Mouse (Mus musculus): ENCODE measurements around the gene Snrpc. TPM values are rescaled to one million over a fixed set of nuclear protein-coding genes. Genes with fewer than 3 reads are reported as not detected.

Gene Snrpc
- polyA plus RNA-seq, 1 experiment from 2014 or later: 245 TPM

DNA sequence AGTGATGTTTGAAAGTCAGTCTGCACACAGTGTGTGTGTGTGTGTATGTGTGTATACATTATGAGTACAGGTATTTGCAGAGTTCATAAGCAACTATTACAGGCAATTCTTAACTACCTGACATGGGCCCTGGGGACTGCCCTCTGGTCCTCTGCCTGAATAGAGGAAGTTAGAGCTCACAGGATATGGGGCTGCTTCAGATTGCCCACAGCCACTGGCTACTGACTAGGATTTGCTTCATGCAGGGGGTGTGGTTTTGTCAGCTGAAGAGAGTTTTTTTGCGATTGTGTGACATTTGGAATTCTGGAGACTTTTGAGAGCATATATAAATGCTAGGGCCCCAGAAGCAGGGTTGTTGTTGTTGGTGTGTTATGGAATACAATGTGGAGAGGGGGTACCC is 13.0 kb upstream of the Snrpc start:
- peaks cover 12% of the 10 kb centered on the region for H3K4me1 ChIP-seq (ENCODE audit: control insufficient read depth, insufficient read depth, low read length)
- H3K4me3 ChIP-seq (replicated peaks; ENCODE audit: low read length): no peak overlapping the region
- H3K27me3 ChIP-seq (ENCODE audit: control insufficient read depth, insufficient read depth, low read length): no peaks in the 10 kb centered on the region
- no peak overlapping the region for H3K4me2 ChIP-seq (ENCODE audit: low read depth, low read length)
- ATAC-seq (ENCODE audit: insufficient read depth, low FRiP score): no peak
- H3K36me3 ChIP-seq (ENCODE audit: control insufficient read depth, insufficient read depth, low read length): no peaks in the 10 kb centered on the region
- no peak overlapping the region for H3K27ac ChIP-seq (ENCODE audit: low read length)
- no peak overlapping the region for H3K9ac ChIP-seq (ENCODE audit: low read length)
- 58% methylated on average over 1 of the region's 1 CpGs for WGBS
- H3K9me3 ChIP-seq (replicated peaks; ENCODE audit: control insufficient read depth, low read length): no peaks in the 10 kb centered on the region

DNA sequence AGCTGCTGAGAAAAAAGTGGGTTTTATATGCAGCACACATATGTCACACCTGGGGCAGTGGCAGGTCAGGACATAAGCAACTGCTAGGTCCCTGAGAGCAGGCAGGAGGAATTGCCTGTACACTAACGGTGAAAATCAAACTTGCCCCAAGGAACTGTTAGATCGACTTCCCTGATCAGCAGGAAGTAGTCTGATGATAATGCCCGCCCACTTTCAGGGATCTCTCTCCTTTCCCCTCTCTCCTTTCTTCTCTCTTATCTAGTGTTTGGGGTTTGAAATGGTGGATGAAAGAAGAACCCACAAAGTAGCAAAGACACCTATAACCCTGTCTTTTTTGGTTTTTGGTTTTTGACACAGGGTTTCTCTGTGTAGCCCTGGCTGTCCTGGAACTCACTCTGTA is 12.4 kb upstream of the Snrpc start:
- H3K4me3 ChIP-seq (replicated peaks; ENCODE audit: low read length): no peak overlapping the region; the same call in 1 of the 2 replicates
- H3K27ac ChIP-seq (ENCODE audit: low read length): peak overlapping the region; percentile 60; the same call in 1 of the 2 replicates
- WGBS: 26% methylated on average over 3 of the region's 3 CpGs
- H3K27me3 ChIP-seq (ENCODE audit: control insufficient read depth, insufficient read depth, low read length): no peaks in the 10 kb centered on the region
- H3K36me3 ChIP-seq (ENCODE audit: control insufficient read depth, insufficient read depth, low read length): no peaks in the 10 kb centered on the region
- H3K9ac ChIP-seq (ENCODE audit: low read length): no peak overlapping the region
- peak overlapping the region; percentile 60 for H3K4me2 ChIP-seq (ENCODE audit: low read depth, low read length)
- peaks cover 12% of the 10 kb centered on the region for H3K4me1 ChIP-seq (ENCODE audit: control insufficient read depth, insufficient read depth, low read length)
- H3K9me3 ChIP-seq (replicated peaks; ENCODE audit: control insufficient read depth, low read length): no peaks in the 10 kb centered on the region
- no peak for ATAC-seq (ENCODE audit: insufficient read depth, low FRiP score)

DNA sequence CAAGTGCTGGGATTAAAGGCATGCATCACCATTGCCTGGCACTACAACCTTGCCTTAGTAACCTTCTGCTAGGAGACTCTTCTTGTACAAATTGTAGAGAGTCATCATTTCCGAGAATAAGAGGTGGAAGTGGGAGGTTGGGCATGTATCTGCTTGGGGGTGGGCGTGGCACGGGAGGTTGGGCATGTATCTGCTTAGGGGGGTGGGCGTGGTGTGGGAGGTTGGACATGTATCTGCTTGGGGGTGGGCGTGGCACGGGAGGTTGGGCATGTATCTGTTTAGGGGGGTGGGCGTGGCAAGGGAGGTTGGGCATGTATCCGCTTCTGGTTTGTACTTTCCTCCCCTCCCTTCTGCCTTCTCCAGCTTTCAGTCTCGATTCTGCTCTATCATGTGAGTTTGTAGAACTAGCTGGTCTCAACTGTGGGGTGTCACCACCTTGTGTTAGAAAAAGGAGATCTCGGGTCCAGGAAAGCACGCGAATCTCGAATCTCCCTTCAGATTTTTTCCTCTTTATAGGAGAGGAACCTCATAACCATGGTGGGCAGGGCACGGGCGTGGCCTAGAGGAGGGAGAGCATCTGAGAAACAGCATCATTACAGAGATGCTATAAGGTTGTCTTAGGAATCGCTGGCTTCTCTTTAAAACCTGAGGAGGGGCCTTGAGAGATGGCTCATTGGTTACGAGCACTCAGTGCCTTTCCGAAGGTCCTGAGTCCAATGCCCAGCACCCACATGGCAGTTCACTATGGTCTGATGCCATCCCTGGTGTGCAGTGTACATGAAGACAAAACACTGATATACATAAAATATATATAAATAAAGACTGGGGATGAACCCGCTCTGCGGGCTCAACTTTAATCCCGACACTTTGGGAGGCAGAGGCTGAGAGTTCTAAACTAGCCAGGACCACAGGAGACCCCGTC is 11.7 kb upstream of the Snrpc start:
- WGBS: 2% methylated on average over 22 of the region's 22 CpGs
- H3K27ac ChIP-seq (ENCODE audit: low read length): peak overlapping the region; percentile 75
- H3K4me3 ChIP-seq (replicated peaks; ENCODE audit: low read length): peak overlapping the region; percentile 39
- peak; percentile 82 for ATAC-seq (ENCODE audit: insufficient read depth, low FRiP score)
- no peaks in the 10 kb centered on the region for H3K9me3 ChIP-seq (replicated peaks; ENCODE audit: control insufficient read depth, low read length)
- peak overlapping the region; percentile 60 for H3K4me2 ChIP-seq (ENCODE audit: low read depth, low read length)
- peak overlapping the region; percentile 59 for H3K9ac ChIP-seq (ENCODE audit: low read length)
- peaks cover 9% of the 10 kb centered on the region for H3K4me1 ChIP-seq (ENCODE audit: control insufficient read depth, insufficient read depth, low read length)
- no peaks in the 10 kb centered on the region for H3K36me3 ChIP-seq (ENCODE audit: control insufficient read depth, insufficient read depth, low read length)
- no peaks in the 10 kb centered on the region for H3K27me3 ChIP-seq (ENCODE audit: control insufficient read depth, insufficient read depth, low read length)

DNA sequence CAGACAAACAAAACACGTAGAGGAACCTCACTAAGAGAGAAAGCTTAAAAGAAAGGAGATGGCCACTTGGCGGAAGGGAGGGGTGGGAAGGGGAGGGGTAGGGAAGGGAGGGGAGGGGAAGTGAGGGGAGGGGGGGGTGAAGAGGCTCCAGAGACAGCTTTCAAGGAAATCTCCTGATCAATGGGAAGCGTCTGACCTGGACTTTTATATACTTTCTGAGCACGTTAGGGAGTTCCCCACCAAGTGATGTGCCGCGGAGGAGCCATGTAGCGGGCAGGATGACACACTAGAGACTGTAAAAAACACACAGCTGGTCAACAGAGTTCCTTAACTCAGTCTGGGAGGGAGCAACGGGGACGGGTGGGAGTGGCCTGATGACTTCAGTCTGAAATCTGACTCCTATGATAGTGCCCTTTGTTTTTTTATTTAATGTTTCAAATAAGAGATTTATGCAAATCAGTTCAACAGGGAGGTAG is 11.0 kb upstream of the Snrpc start:
- Histone ChIP-seq H3K4me1 (ENCODE audit: control insufficient read depth, insufficient read depth, low read length) (0 out of 2 replicates have a peak, but pooled peaks cover 5% of the 10 kb centered on the region), H3K27ac (ENCODE audit: low read length) (peak overlapping the region; percentile 75), H3K9me3 (replicated peaks; ENCODE audit: control insufficient read depth, low read length) (no peaks in the 10 kb centered on the region), H3K4me3 (replicated peaks; ENCODE audit: low read length) (peak overlapping the region; percentile 39), H3K9ac (ENCODE audit: low read length) (peak overlapping the region; percentile 59), H3K27me3 (ENCODE audit: control insufficient read depth, insufficient read depth, low read length) (no peaks in the 10 kb centered on the region), H3K36me3 (ENCODE audit: control insufficient read depth, insufficient read depth, low read length) (no peaks in the 10 kb centered on the region), H3K4me2 (ENCODE audit: low read depth, low read length) (peak overlapping the region; percentile 60)
- 2% methylated on average over 9 of the region's 9 CpGs for WGBS
- peak; percentile 51; the same call in 1 of the 2 replicates for ATAC-seq (ENCODE audit: insufficient read depth, low FRiP score)

DNA sequence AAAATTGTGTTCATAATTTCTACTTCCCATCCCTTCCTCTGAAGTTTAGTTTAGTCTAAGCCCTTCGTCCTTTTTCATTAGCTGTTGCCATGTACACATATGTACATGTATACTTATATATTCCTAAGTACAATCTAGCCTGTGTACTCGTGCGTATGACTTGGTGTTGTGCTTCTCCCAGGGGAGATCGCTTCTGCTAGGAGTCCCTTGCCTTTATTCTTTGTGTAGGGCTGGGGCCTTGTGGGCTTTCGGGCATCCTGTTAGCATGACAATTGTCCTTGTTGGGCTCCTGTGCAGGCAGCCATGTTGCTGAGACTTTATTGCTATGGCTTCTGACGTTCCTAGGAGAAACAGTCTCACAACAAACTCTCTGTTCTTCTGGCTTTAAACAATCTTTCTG is 10.4 kb upstream of the Snrpc start:
- no peaks in the 10 kb centered on the region for H3K9me3 ChIP-seq (replicated peaks; ENCODE audit: control insufficient read depth, low read length)
- H3K4me2 ChIP-seq (ENCODE audit: low read depth, low read length): peak overlapping the region; percentile 32
- H3K27me3 ChIP-seq (ENCODE audit: control insufficient read depth, insufficient read depth, low read length): no peaks in the 10 kb centered on the region
- no peaks in the 10 kb centered on the region for H3K36me3 ChIP-seq (ENCODE audit: control insufficient read depth, insufficient read depth, low read length)
- no peak for ATAC-seq (ENCODE audit: insufficient read depth, low FRiP score)
- H3K4me1 ChIP-seq (ENCODE audit: control insufficient read depth, insufficient read depth, low read length): 0 out of 2 replicates have a peak, but pooled peaks cover 5% of the 10 kb centered on the region
- 43% methylated on average over 6 of the region's 6 CpGs for WGBS
- H3K27ac ChIP-seq (ENCODE audit: low read length): no peak overlapping the region
- no peak overlapping the region for H3K4me3 ChIP-seq (replicated peaks; ENCODE audit: low read length)
- H3K9ac ChIP-seq (ENCODE audit: low read length): no peak overlapping the region

DNA sequence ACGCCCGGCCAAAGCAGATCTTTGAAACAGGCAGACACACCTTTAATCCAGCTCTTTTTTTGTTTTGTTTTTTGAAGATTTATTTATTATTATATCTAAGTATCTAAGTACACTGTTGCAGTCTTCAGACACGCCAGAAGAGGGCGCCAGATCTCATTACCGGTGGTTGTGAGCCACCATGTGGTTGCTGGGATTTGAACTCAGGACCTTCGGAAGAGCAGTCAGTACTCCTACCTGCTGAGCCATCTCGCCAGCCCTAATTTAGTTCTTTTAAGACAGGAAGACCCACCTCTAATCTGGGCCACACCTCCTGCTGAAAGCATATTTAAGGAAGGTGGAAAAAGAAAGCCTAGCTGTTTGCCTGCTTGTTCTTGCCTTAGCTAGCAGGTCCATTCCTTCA is 7.5 kb upstream of the Snrpc start:
- Histone ChIP-seq H3K4me2 (ENCODE audit: low read depth, low read length) (no peak overlapping the region), H3K4me3 (replicated peaks; ENCODE audit: low read length) (no peak overlapping the region), H3K27ac (ENCODE audit: low read length) (no peak overlapping the region), H3K9me3 (replicated peaks; ENCODE audit: control insufficient read depth, low read length) (no peaks in the 10 kb centered on the region), H3K27me3 (ENCODE audit: control insufficient read depth, insufficient read depth, low read length) (no peaks in the 10 kb centered on the region), H3K36me3 (ENCODE audit: control insufficient read depth, insufficient read depth, low read length) (no peaks in the 10 kb centered on the region), H3K9ac (ENCODE audit: low read length) (no peak overlapping the region), H3K4me1 (ENCODE audit: control insufficient read depth, insufficient read depth, low read length) (0 out of 2 replicates have a peak, but pooled peaks cover 5% of the 10 kb centered on the region)
- no peak for ATAC-seq (ENCODE audit: insufficient read depth, low FRiP score)
- WGBS: 52% methylated on average over 7 of the region's 7 CpGs

DNA sequence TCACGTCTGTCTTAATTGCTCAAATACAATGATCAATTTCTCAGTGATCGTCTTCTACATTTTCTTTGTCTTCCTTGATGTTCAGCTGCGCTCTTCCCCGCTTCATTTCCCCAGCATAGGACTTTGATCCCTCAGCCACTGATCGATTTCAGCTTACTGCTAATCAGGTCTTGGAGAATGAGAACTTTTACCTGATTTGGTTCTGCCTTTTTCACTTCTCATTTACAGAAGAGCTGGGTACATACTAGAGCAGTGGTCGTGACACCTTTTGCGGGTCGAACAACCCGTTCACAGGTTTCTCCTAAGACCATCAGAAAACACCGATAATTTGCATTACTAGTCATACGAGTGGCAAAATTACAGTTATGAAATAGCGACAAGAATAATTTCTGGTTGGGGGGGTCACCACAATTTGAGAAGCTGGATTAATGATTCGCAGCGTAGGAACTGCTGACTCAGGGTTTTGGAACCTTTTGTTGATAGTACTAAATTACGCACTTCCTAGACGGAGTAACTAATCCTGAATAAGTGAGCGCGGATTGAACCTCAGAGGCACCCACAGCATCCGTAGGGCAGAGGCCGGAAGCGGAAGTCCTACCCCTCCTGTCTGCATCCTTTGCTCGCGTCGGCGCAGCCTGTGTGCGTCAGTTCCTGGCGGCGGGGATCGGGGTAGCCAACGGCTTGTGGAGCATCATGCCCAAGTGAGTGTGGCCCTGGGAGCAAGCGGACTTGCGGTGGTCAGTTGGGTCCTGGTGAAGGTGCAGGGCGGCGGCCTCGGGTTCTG is 1.7 kb downstream of the Snrpc start:
- H3K36me3 ChIP-seq (ENCODE audit: control insufficient read depth, insufficient read depth, low read length): 0 out of 2 replicates have a peak, but pooled peaks cover under 1% of the 10 kb centered on the region
- peak overlapping the region; percentile 93 for H3K4me3 ChIP-seq (replicated peaks; ENCODE audit: low read length)
- peak overlapping the region; percentile 68 for H3K27ac ChIP-seq (ENCODE audit: low read length)
- 0 out of 2 replicates have a peak, but pooled peaks cover 7% of the 10 kb centered on the region for H3K4me1 ChIP-seq (ENCODE audit: control insufficient read depth, insufficient read depth, low read length)
- no peaks in the 10 kb centered on the region for H3K9me3 ChIP-seq (replicated peaks; ENCODE audit: control insufficient read depth, low read length)
- ATAC-seq (ENCODE audit: insufficient read depth, low FRiP score): peak; percentile 100
- H3K9ac ChIP-seq (ENCODE audit: low read length): peak overlapping the region; percentile 88
- 1% methylated on average over 35 of the region's 35 CpGs for WGBS
- peak overlapping the region; percentile 65 for H3K4me2 ChIP-seq (ENCODE audit: low read depth, low read length)
- H3K27me3 ChIP-seq (ENCODE audit: control insufficient read depth, insufficient read depth, low read length): no peaks in the 10 kb centered on the region

DNA sequence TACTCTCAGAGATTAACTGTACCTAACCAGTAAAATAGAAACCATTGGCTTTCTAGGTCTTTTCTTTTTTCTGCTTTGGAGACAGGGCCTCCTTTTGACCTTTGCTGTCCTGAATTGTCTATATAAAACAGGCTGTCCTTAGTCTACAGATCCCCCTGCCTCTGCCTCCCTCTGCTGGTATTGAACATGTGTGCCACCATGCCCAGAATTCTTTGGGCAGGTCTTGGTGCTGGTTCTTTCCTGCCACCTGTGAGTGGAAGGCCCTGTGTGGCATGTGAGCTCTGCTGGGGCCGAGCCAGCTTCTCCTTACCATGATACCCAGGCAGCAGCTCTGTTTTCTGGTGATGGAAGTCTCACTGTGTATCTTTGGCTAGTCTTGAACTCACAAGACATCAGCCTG is 10.4 kb downstream of the Snrpc start:
- peaks cover 18% of the 10 kb centered on the region for H3K36me3 ChIP-seq (ENCODE audit: control insufficient read depth, insufficient read depth, low read length)

More for the DNA sequence above, 10.4 kb downstream of the Snrpc start:
- no peak overlapping the region for H3K4me2 ChIP-seq (ENCODE audit: low read depth, low read length)
- no peak overlapping the region for H3K9ac ChIP-seq (ENCODE audit: low read length)
- no peaks in the 10 kb centered on the region for H3K4me1 ChIP-seq (ENCODE audit: control insufficient read depth, insufficient read depth, low read length)
- 100% methylated on average over 1 of the region's 1 CpGs for WGBS
- no peak overlapping the region for H3K4me3 ChIP-seq (replicated peaks; ENCODE audit: low read length)
- no peak overlapping the region for H3K27ac ChIP-seq (ENCODE audit: low read length)
- no peaks in the 10 kb centered on the region for H3K9me3 ChIP-seq (replicated peaks; ENCODE audit: control insufficient read depth, low read length)
- no peaks in the 10 kb centered on the region for H3K27me3 ChIP-seq (ENCODE audit: control insufficient read depth, insufficient read depth, low read length)
- ATAC-seq (ENCODE audit: insufficient read depth, low FRiP score): no peak

All from stomach, embryonic 16.5 days (tissue).